Mouse (Mus musculus) right cerebral cortex, adult 18-20 months (tissue): ENCODE data around the gene Dpp6.
"Not testable (repeated sequence)": the region's sequence is repeated elsewhere in the genome, so short reads cannot be mapped to it uniquely, and the experiment has no call there.

Experiments
- DNase-seq: peaks from one replicate; pipeline ENCODE4 v3.0.0; 2022; ENCODE audit warnings: mixed read lengths

Dpp6 gene

DNA sequence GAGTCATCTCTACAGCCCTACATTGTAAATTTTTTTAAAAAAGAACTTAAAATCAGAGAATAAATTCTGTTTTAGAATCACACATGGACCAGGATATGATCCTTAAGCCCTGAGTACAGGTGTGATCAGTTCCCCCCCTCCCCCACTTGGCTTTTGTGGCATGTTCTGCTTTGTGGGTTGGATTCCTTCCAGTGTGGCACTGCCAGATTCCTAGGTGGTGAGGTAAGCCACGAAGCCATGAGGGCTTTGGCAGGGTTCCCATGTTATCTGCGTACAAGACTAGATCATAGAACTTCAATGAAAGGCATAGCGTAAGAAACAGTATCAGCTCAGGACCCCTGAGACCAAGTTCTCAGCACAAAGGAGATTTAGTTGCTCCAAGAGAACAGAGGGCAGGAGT lies 596.0 kb downstream of the Dpp6 start:
- DNase-seq: no peak

DNA sequence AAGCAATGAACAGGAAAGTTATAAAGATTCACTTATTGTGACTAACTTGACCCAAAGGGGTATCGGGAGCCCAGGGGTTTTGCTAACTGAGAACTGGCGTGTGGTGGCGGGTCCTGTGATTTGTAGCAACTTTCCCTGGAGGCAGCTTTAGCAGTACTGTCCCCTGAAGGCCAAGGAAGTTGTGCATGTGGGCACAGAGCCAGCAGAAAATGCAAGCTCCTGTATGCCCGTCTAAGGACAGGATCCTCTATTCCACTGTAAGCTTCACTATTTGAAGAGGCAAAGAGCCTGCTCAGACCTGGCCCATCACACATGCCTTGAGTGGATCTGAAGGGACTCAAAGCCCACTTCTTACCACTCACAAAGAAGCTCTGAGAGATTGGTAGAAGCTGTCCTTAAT lies 598.5 kb downstream of the Dpp6 start:
- no peak for DNase-seq

DNA sequence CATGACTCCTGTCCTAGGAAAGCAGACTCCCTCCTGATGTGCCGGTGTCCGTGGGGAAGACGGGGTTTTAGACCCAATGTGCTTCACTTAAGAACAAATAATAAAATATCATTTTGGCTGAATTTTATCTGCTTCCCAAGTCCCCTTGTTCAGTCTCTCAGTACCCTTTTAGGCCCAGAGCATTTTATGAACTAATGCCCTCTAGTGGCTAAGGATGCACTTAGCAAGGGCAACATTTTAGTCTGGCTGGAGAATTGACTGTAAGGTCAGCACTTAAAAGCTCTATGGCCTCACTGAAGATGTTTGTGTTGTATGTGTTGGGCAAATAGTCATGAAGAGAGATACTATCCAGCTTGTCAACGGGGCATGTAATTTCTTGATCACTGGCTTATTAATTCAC lies 599.6 kb downstream of the Dpp6 start:
- DNase-seq: no peak

DNA sequence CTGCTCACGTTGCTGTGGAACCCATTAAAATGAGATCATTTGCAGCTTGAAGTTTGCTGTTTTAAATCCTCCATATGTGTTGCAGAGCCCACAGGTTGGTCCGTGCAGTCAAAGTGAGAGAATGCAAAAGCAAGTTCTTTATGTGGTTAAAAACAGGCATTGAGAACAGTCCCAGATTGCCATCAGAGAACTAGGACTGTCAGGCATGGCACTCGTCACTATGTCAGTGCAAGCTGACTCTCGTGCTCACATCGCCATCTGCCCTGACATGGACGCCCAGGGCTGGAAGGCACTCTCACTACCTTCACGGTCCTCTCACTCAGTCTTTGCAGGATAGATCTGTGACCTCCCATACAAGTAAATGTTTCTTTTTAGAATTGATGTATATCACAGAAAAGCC lies 600.4 kb downstream of the Dpp6 start:
- no peak for DNase-seq

DNA sequence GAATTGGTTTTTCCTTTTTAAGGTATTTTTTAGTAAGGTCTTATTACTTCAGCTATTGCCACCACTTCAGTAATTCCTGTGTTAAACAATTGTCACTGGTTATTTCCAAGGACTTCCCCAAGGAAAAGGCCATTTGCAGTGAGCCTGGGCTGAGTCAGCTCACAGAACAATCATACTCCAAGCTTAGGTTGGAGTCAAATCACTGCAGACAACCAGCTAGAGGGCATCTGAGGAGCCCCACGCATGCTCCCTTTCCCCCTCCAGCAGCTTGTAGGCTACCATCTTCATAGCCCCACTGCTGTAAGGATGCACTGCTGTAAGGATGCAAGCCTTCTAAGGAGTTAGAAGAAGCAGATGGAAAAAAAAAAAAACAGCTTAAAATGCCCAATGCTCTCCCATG lies 601.9 kb downstream of the Dpp6 start:
- DNase-seq: no peak

DNA sequence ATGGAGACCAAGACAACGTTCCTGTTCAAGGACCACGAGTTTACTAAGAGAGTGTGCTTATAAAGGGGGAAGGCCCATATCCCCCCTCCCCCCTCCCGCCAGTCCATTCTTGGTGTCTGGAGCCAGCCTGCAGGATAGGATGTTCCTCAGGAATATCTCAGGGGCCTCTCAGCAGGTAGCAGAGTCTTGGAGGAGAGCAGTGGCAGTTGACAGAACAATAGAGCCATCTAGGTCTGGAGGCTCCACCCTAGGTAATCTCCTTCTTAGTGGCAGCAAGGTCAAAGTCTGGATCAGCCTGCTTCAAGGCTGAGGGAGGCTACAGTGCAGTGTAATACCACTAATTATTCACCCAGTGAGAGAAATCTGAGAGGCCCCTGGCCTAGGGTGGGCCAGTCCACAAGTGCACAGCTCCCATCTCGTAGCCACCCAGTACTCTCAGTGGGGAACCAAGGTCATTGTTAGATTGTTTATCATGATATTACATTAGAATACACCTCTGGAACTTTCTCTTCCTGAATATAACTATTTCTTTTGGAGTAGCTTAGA lies 604.2 kb downstream of the Dpp6 start:
- no peak for DNase-seq

DNA sequence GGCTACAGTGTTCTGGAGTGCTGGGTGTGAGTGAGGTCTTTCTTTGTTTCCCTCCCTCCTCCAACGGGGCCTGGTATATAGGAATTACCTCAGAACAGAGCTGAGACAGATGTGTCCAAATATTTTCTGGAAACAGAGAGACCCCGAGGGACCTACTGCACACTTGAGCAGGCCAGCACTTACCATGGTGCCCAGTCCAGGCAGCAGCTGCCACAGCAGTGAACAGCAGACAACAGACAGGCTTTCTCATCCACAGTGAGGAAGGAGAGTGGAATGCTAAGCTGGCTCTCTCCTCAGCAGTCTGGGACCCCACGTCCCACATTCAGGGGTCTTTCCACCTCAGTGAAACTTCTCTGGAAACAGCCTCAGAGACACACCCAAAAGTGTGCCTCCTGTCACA lies 606.8 kb downstream of the Dpp6 start:
- DNase-seq: no peak

DNA sequence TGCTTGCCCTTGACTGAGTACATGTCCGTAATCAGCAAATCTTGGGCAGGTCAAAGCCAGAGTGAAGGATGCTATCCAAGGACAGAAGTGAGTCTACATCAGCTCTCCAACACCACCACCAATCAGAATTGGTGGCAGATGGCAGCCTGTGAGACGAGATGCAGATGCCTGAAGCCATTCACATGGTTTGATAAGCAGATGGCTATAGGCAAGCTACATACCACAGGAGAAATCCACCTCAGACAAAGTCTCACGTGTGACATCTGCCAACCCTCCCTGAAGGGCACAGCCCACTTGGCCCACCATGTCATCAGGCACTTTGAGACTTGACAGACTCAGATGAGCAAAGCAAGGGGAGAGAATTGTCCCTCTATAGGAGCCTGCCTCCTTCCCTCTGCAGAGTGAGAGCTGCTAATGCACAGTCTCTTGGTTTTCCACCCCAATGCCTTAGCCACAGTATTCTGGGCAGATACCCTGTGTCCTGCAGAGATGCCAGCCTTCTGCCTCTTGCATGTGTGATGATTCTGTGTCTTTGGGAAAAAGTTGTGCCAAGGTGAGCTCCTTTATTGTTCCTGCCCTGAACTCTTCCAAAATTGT lies 607.6 kb downstream of the Dpp6 start:
- DNase-seq: no peak

DNA sequence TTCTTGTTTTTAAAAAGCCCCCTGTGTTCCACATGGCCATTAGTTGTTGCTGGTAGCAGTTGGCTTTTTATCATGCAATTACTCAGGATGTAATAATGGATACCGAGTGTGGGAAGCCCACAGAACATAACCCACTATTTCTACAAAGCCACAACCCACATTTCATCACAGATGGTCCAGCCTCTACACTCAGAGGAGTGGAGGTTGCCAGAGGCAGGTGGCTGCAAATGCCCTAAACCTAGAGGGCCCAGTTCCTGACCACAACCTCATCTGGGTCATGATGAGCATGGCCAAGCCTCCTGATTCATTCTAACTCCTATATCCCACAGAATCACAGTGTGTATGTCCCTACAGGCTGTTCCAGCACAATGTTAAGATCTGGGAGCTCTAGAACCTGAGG lies 609.2 kb downstream of the Dpp6 start:
- DNase-seq: no peak

DNA sequence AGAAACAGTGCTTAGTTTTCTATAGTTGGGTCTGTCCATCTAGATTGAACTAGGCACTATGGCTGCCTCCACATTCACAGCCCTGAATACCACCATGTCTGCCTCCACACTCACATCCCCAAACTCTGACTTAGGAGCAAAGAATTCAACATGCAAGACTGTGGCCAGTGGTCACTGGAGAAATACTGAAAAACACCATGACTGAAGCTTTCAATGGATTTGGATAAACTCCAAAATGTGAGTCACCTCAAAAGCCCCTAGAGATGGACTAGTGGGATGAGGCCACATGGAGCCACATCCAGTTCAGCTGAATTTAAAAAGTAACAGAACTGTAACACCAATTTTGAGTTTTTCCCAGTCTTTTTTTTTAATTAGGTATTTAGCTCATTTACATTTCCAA lies 616.6 kb downstream of the Dpp6 start:
- DNase-seq: no peak

DNA sequence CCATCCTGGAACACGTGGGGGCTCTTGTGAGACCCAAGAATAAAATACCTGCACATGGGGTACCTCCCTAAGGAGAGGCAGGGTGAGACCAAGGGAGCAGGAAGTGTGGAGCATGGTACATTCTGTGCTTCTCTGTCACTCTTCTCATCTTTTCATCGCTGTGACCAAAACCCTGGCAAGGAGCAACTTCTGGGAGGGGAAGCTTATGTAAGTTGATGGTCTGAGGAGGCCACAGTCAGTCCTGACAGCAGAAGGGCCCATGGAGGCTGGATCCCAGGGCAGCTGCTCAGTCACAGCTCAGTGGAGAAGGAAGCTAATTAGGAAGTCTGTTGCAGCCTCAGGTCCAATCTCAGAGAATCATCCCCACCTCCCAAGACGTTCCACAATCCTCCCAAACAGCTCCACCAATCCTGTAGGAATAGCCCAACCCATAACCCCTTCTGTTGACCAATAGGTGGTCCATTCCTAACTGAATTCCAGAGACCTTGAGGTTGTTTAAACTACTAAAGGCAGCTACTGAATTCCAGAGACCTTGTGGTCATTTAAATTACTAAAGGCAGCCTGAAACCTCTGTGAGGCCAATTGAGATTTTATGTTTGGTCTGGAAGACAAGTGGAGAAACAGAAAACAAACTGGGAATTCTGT lies 636.3 kb downstream of the Dpp6 start:
- DNase-seq: no peak

DNA sequence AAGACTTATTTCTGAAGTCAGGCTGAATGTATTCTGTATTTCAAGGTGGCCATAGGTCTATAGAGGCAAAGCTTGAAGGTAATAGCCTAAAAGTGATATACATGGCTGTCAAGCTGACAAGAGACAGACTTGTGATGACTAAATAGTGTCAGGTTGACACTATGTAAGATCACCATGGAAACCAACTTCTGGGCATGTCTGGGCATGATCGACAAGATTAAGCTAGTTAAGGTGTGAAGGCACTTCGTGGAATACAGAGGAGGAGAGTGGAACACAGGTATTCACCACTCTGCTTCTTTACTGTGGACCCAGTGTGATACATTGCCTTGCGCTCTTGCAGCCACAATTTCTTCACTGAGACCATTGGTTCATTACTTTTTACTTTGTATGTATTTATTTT lies 637.4 kb downstream of the Dpp6 start:
- no peak for DNase-seq

DNA sequence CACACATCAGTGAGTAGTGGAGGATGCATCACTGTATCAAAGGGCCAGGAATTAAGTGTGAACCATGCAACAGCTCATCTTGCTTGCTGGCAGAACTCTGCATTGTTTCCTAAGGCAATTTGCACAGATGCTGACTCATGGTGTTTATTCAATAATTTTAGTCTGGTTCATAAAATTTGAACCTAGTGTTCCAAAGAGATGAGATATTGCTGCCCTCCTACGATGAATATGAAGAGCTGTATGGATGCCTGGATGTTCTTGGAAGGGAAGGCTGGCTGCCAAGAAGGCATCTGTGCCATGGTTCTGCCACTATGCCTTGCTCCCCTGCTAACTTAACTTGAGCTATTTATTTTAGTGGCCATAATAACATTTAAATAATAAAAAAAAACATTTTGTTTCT lies 640.0 kb downstream of the Dpp6 start:
- peak; percentile 28 for DNase-seq

DNA sequence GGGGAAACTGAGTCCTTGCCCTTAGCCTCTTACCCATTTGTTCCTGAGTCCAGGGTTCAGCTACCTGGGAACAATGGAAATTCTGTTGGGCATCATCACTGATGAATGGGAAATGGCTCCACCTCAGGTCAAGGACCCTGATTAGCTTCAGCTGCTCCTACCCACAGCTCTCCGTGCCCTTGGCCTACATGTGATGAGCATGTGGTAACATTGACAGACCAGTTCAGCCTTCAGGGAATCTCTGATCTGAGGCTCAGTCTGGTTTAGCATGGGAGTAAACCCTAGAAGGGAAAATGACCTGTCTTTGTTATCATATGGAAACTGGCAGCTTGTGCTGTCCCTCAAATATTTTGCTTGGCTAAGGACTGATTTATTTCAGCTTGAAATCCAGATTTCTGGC lies 640.7 kb downstream of the Dpp6 start:
- no peak for DNase-seq

DNA sequence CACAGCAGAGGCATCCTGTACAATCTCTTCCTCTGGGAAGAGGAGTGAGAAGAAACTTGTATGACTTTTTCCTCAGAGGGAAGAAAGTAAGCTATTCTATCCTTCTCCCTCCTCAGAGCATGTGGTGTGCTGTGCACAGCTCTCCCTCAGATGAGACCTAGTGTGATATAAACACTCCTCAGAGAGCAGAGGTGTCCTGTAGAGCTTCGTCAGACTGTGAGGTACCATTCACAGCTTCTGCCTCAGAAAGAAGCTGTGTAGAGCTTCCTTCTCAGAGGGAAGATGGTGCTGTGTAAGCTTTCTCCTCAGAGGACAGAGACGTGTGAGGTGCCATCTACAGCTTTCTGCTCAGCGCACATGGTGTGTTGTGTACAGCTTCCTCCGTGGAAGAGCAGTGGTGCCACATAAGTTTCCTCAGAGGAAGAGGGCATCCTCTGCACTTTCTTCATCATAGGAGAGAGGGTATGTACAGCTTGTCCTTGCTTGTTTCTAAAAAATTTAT lies 658.0 kb downstream of the Dpp6 start:
- no peak for DNase-seq

DNA sequence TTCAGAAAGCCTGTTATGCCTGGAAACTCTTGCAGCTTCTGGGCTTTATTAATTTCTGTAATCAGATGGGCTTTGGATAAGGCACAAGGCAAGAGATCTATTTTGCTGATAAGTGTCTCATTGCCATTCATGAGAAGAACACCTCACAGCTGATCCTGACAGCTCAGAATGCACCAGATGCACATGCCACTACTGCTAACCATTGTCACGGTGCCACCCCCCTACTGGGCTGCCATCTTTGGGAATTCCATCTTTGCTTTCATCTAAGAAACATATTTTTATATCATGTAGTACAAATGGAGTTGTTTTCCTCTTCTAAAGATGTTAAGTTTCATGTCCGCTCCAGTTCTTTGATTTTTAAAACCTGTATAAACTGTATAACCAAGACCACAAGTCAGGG lies 664.7 kb downstream of the Dpp6 start:
- DNase-seq: no peak

DNA sequence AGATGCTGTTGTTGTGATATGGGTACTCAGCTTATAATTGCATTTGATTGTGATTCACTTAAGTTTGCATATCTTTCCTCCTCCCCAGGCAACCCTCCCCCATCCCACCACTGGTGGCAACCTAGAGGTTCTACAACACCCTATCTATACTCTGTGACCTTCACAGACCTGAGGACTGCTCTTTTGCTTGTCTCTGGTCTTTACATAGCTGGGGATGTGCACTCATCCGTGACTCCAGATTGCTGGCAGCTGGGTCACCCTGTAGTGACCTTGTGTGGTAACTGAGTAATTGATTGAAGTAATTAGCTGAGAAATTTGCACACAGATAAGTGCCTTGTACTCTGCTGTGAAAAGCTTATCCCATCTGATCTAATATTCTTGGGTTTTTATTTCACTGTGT lies 669.1 kb downstream of the Dpp6 start:
- no peak for DNase-seq

DNA sequence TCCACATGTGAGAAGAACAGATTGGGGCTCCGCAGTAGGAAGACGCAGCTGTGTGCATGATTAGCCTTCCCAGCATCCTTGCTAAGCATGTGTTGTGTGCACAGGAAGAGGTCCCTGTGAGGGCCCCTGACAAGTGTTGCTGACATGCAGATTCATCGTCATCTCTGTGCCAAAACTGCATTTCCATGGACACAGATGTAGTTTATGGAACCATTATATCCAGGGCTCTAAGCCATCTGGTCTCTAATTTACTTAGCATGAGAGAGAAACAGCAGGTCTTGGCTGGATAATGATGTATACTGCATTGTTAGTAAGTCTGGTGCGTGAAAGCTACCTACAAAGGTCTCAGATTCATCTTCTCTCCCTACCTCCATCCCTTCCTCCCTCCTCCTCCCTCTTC lies 673.9 kb downstream of the Dpp6 start:
- DNase-seq: no peak

DNA sequence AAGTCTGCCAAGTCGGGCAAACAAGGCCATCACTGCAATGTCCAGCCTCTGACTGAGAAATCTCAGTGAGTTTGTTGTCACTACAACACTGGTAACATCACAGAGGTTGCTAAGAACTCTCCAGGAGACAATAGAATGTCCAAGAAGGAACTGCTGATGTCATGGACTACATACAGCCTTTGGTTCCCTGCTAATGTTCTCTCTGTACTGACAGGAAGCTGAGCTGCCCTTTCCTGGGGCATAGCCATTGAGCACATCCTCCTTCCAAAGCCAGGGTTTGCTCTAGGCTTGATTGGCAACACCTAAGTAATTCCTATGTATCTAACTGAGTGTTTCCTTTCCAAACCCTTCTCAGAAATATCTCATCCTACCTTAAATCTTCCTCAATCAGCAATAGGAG lies 684.3 kb downstream of the Dpp6 start, which contains the start of gene Speer4b:
Gene Speer4b (minus strand): TSS at position 101 of the 400 bp plus-strand sequence.
- DNase-seq: not testable (repeated sequence)

DNA sequence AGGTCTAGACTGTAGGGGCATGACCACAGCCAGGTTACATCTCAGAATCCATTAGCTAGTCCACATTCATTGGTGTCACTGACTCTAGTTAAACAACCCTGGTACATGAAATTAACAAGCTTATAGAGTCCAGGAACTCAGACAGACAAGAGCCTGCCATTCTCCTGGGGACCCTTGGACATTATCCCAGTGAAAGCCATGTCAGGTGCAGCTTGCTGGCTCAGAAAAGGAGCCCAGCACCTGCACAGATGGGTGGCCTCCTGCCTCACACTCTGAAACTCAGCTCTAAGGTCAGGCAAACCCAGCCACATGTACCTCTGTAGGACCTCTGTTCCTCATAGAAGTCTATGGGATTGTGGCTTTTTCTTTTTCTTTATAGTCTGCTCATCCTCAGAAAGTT lies 701.7 kb downstream of the Dpp6 start:
- no peak for DNase-seq

DNA sequence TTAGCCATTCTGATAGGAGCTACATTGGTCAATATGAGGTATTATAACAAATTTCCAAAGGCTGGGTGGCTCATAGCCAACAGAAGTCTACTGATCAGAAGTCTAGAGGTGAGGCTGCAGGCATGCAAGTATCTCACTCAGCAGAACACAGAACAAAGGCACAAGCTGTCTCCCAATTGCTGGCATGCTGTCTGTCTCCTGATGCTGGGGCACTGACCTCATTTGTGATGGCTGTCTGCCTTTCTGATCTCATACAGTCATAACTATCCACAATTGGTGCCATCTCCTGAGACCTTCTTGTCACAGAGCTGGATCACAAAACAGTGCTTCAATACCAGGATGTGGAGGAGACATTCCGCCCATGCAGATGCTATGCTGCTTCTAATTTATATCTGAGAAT lies 709.9 kb downstream of the Dpp6 start:
- no peak for DNase-seq

DNA sequence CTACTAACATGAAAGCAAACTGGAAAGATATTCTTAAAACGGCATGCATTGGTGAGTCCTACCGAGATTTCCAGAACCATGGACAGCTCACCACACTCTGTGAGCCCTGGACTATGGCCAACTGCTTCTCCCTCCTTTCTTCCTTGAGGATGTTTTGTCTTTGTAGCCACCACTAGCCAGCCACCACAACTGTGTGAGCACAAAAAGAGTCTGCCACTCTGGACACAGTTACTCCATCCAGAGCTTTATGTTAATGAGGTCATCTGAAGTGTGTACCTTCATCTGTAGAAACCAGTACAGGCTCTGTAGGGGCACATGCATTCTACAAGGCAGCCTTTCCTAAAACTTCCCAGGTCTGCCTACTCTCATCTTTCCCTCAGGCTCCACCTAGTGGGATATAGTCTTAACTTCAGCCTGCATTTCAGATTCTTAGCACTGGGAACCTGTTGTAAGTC lies 727.8 kb downstream of the Dpp6 start:
- DNase-seq: peak; percentile 47

DNA sequence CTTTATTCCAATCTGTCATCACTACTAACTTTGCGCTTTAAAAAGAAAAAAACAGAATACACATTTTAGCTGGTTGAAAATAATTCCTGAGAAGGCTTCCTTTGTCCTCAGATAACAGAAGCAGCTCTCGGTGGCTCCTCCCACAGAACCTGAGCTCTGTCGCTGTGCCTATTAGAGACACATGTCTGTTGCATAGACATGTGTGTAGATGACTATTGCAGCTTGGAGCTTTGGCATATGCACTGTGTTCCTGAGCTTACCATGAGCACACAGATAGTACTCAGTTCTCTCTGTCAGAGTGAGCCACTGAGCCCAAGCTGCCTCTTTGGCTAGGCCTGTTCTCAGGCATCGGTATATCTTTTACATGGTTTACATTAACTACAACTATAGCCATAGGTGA lies 732.3 kb downstream of the Dpp6 start:
- DNase-seq: no peak

DNA sequence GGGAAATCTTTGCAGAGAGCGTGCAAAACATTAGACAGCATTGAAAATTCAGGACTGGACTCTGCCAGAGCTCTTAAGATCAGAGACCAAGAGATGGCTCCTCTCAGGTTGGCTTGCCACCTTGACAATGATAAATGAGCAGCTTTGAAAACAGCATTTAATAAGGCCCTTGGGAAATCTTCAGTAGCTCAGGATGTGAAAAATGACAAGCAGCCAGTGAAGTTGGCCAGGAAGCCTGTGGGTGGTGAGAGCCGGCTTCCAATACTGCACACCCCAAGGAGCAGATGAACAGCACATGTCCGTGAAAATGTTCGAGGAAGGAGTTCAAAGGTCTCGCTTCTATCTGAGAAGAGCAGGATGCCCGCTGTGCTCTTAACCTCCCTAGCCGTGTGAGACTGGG lies 748.7 kb downstream of the Dpp6 start:
- DNase-seq: peak; percentile 19
